Mouse (Mus musculus): ENCODE measurements at regions not wholly inside any gene's neighbourhood (a gene's known extent, or its start where the extent isn't known, plus 50 kb on each side); places are given as distances from the start of the nearest gene placed in this dataset.

DNA sequence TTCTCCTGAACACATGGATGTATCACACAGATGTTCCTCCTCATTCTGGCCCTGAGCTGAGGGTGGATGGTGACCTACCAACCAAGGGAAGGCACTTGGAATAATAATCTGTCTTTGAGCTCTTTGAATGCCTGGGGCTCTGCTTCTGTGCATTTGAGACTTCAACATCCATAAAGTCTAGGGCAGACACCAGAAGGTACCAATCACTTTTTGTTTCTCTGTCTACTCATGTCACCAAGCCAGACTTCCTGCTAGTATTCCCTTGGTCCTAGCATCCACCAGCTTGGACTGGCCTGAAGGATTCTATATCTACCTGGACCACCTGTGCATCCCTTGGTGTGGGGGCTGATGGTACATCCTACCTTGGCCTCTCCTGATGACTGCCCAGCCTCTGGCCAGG lies 291.7 kb downstream of the Gm9195 start:
- TF ChIP-seq TAL1 (conservative IDR thresholded peaks at IDR 0.05; ENCODE audit: low read depth, low read length) (no peak), GATA1 (IDR thresholded peaks at IDR 0.05; ENCODE audit: borderline replicate concordance, low read length) (no peak), CTCF (IDR thresholded peaks at IDR 0.05; ENCODE audit: low read depth, low read length) (no peak)
